Mouse (Mus musculus) embryonic facial prominence, embryonic 14.5 days (tissue): Measurements from ENCODE around the gene Galnt7. TPM values are rescaled to one million over a fixed set of nuclear protein-coding genes. Genes with fewer than 3 reads are reported as not detected.

Source experiments
- ATAC-seq: fragments of 200-750 bp; cut with Nextera tagmentation; 2 replicates; pipeline ENCODE4 v1.8.0; 2017; ENCODE audit warnings: low read depth, moderate number of reproducible peaks, moderate TSS enrichment
- DNase-seq: peaks from one replicate; pipeline ENCODE4 v3.0.0-alpha.2; 2015; ENCODE audit warnings: low spot score
- H3K27ac ChIP-seq: fragments of 300-500 bp; sonication (generic); replicated peaks from 2 replicates; pipeline ENCODE4 v1.5.1; 2014; ENCODE audit warnings: low read depth, mild to moderate bottlenecking, low read length, moderate library complexity
- H3K27me3 ChIP-seq: fragments of 300-500 bp; sonication (generic); replicated peaks from 2 replicates; pipeline ENCODE4 v1.6.1; 2014; ENCODE audit warnings: low read length; ENCODE audit not compliant: control insufficient read depth, insufficient read depth
- H3K36me3 ChIP-seq: fragments of 300-500 bp; sonication (generic); 2 replicates; pipeline ENCODE4 v1.6.1; 2014; ENCODE audit warnings: low read length, mixed read lengths; ENCODE audit not compliant: control insufficient read depth, insufficient read depth
- H3K4me1 ChIP-seq: fragments of 300-500 bp; sonication (generic); 2 replicates; pipeline ENCODE4 v1.6.1; 2014; ENCODE audit warnings: antibody characterized with exemption, low read length; ENCODE audit not compliant: control insufficient read depth, insufficient read depth
- H3K4me2 ChIP-seq: fragments of 300-500 bp; sonication (generic); 2 replicates; pipeline ENCODE4 v1.6.1; 2014; ENCODE audit warnings: low read depth, mild to moderate bottlenecking, low read length, moderate library complexity, mixed read lengths
- H3K4me3 ChIP-seq: fragments of 300-500 bp; sonication (generic); 2 replicates; pipeline ENCODE4 v1.5.1; 2014; ENCODE audit warnings: low read depth, mild to moderate bottlenecking, low read length
- H3K9ac ChIP-seq: fragments of 300-500 bp; sonication (generic); 2 replicates; pipeline ENCODE4 v1.6.1; 2014; ENCODE audit warnings: low read depth, mild to moderate bottlenecking, low read length, moderate library complexity, mixed read lengths
- H3K9me3 ChIP-seq: fragments of 300-500 bp; sonication (generic); 2 replicates; pipeline ENCODE4 v1.6.1; 2016; ENCODE audit warnings: low read length; ENCODE audit not compliant: control insufficient read depth
- WGBS: fragments of 180-500 bp; shearing (Covaris S2); extraction: QIAGEN DNeasy Blood & Tissue Kit; methylation state at CpG from one replicate; pipeline ENCODE4 v1.1.7; 2014; 5-methylcytosine and 5-hydroxymethylcytosine counted together
- polyA plus RNA-seq: library from polyadenylated mRNA; unstranded; fragments of >200 nt; fragmentation: Nextera tagmentation; extraction: Ambion mirVana; gene quantifications from 2 replicates; pipeline ENCODE4 v1.2.1, GENCODE M21; 2014

Galnt7 gene
- polyA plus RNA-seq, 1 experiment from 2014 or later: 14.1 TPM

DNA sequence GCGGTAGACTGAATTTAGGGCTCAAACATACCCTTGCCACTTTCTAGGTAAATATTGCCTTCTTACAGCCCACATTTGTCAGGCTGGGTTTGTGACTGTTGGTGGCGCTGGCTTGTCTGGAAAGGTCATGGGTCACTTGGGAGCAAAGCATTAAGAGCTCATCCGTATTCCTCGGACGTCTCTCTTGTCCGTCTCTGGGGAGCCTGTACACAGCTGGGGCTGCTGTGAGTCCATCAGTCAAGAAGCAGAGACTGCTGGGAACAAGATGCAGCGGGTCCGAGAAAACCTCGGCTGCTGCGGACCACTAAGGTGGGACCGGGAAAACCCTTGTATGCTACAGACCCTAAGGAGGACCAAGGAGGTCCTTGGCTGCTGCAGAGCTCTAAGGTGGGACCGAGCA, 105.3 kb downstream of the Galnt7 start:
- WGBS: 69% methylated on average over 12 of the region's 12 CpGs
- Histone ChIP-seq H3K4me3 (no peak overlapping the region), H3K9ac (no peak overlapping the region), H3K27me3 (no peaks in the 10 kb centered on the region), H3K27ac (no peak overlapping the region), H3K4me2 (no peak overlapping the region), H3K9me3 (no peaks in the 10 kb centered on the region), H3K36me3 (no peaks in the 10 kb centered on the region), H3K4me1 (peaks cover 4% of the 10 kb centered on the region; the same call in 1 of the 2 replicates)
- DNase-seq: no peak
- ATAC-seq: no peak

DNA sequence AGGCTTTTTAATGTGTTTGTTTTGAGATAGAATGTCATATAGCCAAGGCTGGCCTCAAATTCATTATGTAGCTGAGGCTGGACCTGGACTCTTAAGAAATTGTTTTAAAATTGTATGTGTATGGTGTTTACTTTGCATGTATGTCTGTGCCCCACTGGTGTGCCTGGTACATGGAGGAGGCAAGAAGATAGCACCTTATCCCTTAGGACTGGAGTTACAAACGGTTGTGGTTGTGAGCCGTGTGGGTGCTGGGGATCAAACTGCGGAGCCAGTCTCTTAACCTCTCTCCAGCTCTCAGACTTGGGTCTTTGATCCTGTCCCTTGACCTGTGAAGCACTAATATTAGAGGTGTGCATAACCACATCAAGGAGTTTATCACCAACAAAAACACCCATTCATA, 106.0 kb downstream of the Galnt7 start:
- no peak overlapping the region for H3K27ac ChIP-seq
- DNase-seq: no peak
- no peak overlapping the region for H3K9ac ChIP-seq
- H3K36me3 ChIP-seq: no peaks in the 10 kb centered on the region
- no peaks in the 10 kb centered on the region for H3K9me3 ChIP-seq
- H3K27me3 ChIP-seq: no peaks in the 10 kb centered on the region
- H3K4me3 ChIP-seq: no peak overlapping the region
- H3K4me2 ChIP-seq: no peak overlapping the region
- peaks cover 4% of the 10 kb centered on the region; the same call in 1 of the 2 replicates for H3K4me1 ChIP-seq
- no peak for ATAC-seq
- WGBS: 88% methylated on average over 3 of the region's 3 CpGs

- no peaks in the 10 kb centered on the region for H3K9me3 ChIP-seq
- no peak overlapping the region for H3K27ac ChIP-seq
- 84% methylated on average over 3 of the region's 3 CpGs for WGBS
- H3K9ac ChIP-seq: no peak overlapping the region
- no peak overlapping the region for H3K4me3 ChIP-seq
- ATAC-seq (no peak), DNase-seq (no peak)
- peaks cover 4% of the 10 kb centered on the region; the same call in 1 of the 2 replicates for H3K4me1 ChIP-seq
- H3K4me2 ChIP-seq: no peak overlapping the region
- H3K27me3 ChIP-seq: no peaks in the 10 kb centered on the region
- no peaks in the 10 kb centered on the region for H3K36me3 ChIP-seq
Measured at GRCm38 (mm10) chr8:57546401-57546800, 106.4 kb downstream of the Galnt7 start.

DNA sequence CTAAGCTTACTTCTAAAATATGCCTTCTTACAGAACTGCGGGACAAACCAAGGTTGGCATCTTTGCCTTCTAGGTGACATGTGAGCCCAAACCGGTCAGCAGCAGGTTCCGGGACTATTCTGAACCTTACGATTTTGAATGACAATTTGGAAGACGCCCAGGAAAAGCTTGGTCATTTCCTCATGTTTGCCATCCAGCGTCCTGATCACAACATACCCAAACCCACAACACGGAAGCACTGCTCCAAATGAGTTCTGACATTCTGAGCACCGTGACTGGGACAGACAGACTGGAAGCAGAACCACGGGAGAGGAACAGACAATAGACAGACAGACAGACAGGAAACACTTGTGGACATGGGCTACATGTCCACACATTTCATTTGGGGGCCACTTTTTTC, 111.4 kb downstream of the Galnt7 start:
- no peak overlapping the region for H3K4me3 ChIP-seq
- H3K4me1 ChIP-seq: peaks cover 4% of the 10 kb centered on the region; the same call in 1 of the 2 replicates
- H3K9ac ChIP-seq: no peak overlapping the region
- H3K36me3 ChIP-seq: peaks cover under 1% of the 10 kb centered on the region; the same call in 1 of the 2 replicates
- no peaks in the 10 kb centered on the region for H3K9me3 ChIP-seq
- ATAC-seq (no peak), DNase-seq (no peak)
- H3K27me3 ChIP-seq: no peaks in the 10 kb centered on the region
- H3K27ac ChIP-seq: no peak overlapping the region
- H3K4me2 ChIP-seq: no peak overlapping the region
- 82% methylated on average over 9 of the region's 9 CpGs for WGBS

- Histone ChIP-seq H3K4me1 (peaks cover 4% of the 10 kb centered on the region; the same call in 1 of the 2 replicates), H3K9ac (no peak overlapping the region), H3K9me3 (no peaks in the 10 kb centered on the region), H3K27ac (no peak overlapping the region), H3K4me2 (no peak overlapping the region), H3K36me3 (peaks cover 5% of the 10 kb centered on the region; the same call in 1 of the 2 replicates), H3K4me3 (no peak overlapping the region), H3K27me3 (no peaks in the 10 kb centered on the region)
- DNase-seq: no peak
- ATAC-seq: no peak
- WGBS: 85% methylated on average over 11 of the region's 11 CpGs
Measured at GRCm38 (mm10) chr8:57540951-57541350, 111.9 kb downstream of the Galnt7 start.

DNA sequence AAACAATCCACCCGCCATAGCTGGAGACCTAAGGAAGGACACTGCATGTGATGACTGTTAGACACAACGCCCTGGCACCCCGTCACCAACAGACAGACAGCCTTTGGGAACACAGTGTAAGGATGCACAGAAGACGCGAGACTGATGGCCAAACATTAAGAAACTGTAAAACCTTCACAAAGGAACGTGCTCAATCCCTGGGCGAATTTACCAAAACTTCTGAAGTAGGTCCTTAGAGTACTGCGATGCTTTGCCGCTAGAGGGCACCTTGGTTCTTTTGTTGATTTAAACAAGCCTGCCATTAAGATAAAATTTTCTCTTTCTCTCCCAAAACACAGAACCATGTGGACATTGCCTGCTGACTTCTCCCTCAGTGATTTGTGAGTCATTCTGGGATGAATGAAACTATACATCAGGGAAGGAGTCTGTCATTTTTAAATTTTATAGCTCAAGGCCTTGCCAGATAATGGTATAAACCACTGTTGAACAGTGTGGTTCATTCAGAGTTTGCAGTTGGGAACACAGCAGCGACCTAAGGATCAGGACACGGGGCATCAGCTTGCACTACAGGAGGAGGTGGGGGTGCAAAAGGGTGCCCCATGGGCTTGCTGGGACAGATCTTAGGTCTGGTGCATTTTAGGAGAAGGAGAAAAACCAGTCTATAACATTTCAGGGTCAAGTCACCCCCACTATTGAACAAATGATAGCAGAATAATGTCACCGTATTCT, 112.6 kb downstream of the Galnt7 start:
- no peak overlapping the region for H3K4me2 ChIP-seq
- ATAC-seq: peak; percentile 41; the same call in 1 of the 2 replicates
- H3K27me3 ChIP-seq: no peaks in the 10 kb centered on the region
- 47% methylated on average over 12 of the region's 12 CpGs for WGBS
- peak; percentile 88 for DNase-seq
- H3K4me1 ChIP-seq: peaks cover 4% of the 10 kb centered on the region; the same call in 1 of the 2 replicates
- H3K4me3 ChIP-seq: no peak overlapping the region
- H3K9ac ChIP-seq: no peak overlapping the region
- no peaks in the 10 kb centered on the region for H3K9me3 ChIP-seq
- no peak overlapping the region; the same call in 1 of the 2 replicates for H3K27ac ChIP-seq
- H3K36me3 ChIP-seq: peaks cover 12% of the 10 kb centered on the region

GRCm38 (mm10) chr8:57538601-57539000, 114.2 kb downstream of the Galnt7 start:
- DNase-seq: no peak
- H3K4me2 ChIP-seq: no peak overlapping the region
- no peak overlapping the region for H3K27ac ChIP-seq
- H3K4me3 ChIP-seq: no peak overlapping the region
- H3K36me3 ChIP-seq: peaks cover 17% of the 10 kb centered on the region
- no peak overlapping the region for H3K9ac ChIP-seq
- no peaks in the 10 kb centered on the region for H3K4me1 ChIP-seq
- WGBS: 90% methylated on average over 7 of the region's 7 CpGs
- no peak for ATAC-seq
- H3K27me3 ChIP-seq: no peaks in the 10 kb centered on the region
- H3K9me3 ChIP-seq: no peaks in the 10 kb centered on the region

GRCm38 (mm10) chr8:57536167-57536566, 116.7 kb downstream of the Galnt7 start:
- no peak overlapping the region for H3K9ac ChIP-seq
- H3K9me3 ChIP-seq: no peaks in the 10 kb centered on the region
- ATAC-seq (no peak), DNase-seq (no peak)
- H3K27me3 ChIP-seq: no peaks in the 10 kb centered on the region
- H3K36me3 ChIP-seq: peaks cover 17% of the 10 kb centered on the region
- no peak overlapping the region for H3K4me2 ChIP-seq
- no peak overlapping the region for H3K27ac ChIP-seq
- no peaks in the 10 kb centered on the region for H3K4me1 ChIP-seq
- WGBS: 85% methylated on average over 6 of the region's 6 CpGs
- H3K4me3 ChIP-seq: no peak overlapping the region

- H3K9me3 ChIP-seq: no peaks in the 10 kb centered on the region
- H3K4me3 ChIP-seq: no peak overlapping the region
- no peaks in the 10 kb centered on the region for H3K4me1 ChIP-seq
- peak overlapping the region; percentile 27; the same call in 1 of the 2 replicates for H3K9ac ChIP-seq
- whole genome bisulfite sequencing: 52% methylated on average over 4 of the region's 4 CpGs
- H3K27ac ChIP-seq: no peak overlapping the region
- H3K36me3 ChIP-seq: peaks cover 17% of the 10 kb centered on the region
- no peaks in the 10 kb centered on the region for H3K27me3 ChIP-seq
- no peak overlapping the region for H3K4me2 ChIP-seq
- ATAC-seq: no peak
- peak; percentile 20 for DNase-seq
Measured at GRCm38 (mm10) chr8:57534495-57534894, 118.3 kb downstream of the Galnt7 start.
